Mouse (Mus musculus): ENCODE results near the gene Enpp6. TPM values are rescaled to one million over a fixed set of nuclear protein-coding genes. Genes with fewer than 3 reads are reported as not detected.

Gene Enpp6
- polyA plus RNA-seq, 1 experiment, result not detected

- TF ChIP-seq POLR2AphosphoS2 (IDR thresholded peaks at IDR 0.05; ENCODE audit: insufficient read length, low read depth) (no peak), MAX (IDR thresholded peaks at IDR 0.05; ENCODE audit: low read depth) (no peak), TCF12 (IDR thresholded peaks at IDR 0.05; ENCODE audit: insufficient read depth, poor library complexity, severe bottlenecking) (no peak), TCF3 (IDR thresholded peaks at IDR 0.05; ENCODE audit: insufficient read length, low read depth) (no peak), USF1 (IDR thresholded peaks at IDR 0.05; ENCODE audit: low read depth) (no peak), CEBPB (IDR thresholded peaks at IDR 0.05; ENCODE audit: insufficient read depth, poor library complexity, severe bottlenecking) (no peak), MYOG (IDR thresholded peaks at IDR 0.05; ENCODE audit: control insufficient read depth in 1 of 3, insufficient read depth in 1 of 3, insufficient read length in 2 of 3, low read depth in 2 of 3) (no peak), E2F4 (IDR thresholded peaks at IDR 0.05; ENCODE audit: insufficient read depth) (no peak), POLR2A (IDR thresholded peaks at IDR 0.05; ENCODE audit: insufficient read length, low read depth) (no peak), REST (IDR thresholded peaks at IDR 0.05; ENCODE audit: insufficient read depth, insufficient read length) (no peak), MYOD1 (IDR thresholded peaks at IDR 0.05; ENCODE audit: control insufficient read depth in 1 of 3, insufficient read length in 2 of 3, low read depth in 2 of 3) (no peak), SRF (IDR thresholded peaks at IDR 0.05; ENCODE audit: control insufficient read depth, insufficient read length, low read depth) (no peak)
- Histone ChIP-seq H3ac (ENCODE audit: control insufficient read depth, insufficient read length) (no peak overlapping the region), H3K4me2 (ENCODE audit: low read depth) (no peak overlapping the region), H3K79me2 (ENCODE audit: control insufficient read depth, insufficient read depth) (no peaks in the 10 kb centered on the region), H3K4me3 (no peak overlapping the region), H3K36me3 (ENCODE audit: control insufficient read depth, insufficient read depth) (no peaks in the 10 kb centered on the region), H3K27me3 (ENCODE audit: control insufficient read depth, insufficient read depth, insufficient read length) (no peaks in the 10 kb centered on the region)
Measured at GRCm38 (mm10) chr8:47075941-47076555, 89.4 kb downstream of the Enpp6 start.

GRCm38 (mm10) chr8:47080037-47080436 is 93.3 kb downstream of the Enpp6 start:
- H3K27me3 ChIP-seq (ENCODE audit: control insufficient read depth, insufficient read depth, insufficient read length), result no peaks in the 10 kb centered on the region
- TF ChIP-seq TCF12 (IDR thresholded peaks at IDR 0.05; ENCODE audit: insufficient read depth, poor library complexity, severe bottlenecking) (no peak), POLR2AphosphoS2 (IDR thresholded peaks at IDR 0.05; ENCODE audit: insufficient read length, low read depth) (no peak), CEBPB (IDR thresholded peaks at IDR 0.05; ENCODE audit: insufficient read depth, poor library complexity, severe bottlenecking) (no peak), MAX (IDR thresholded peaks at IDR 0.05; ENCODE audit: low read depth) (no peak), POLR2A (IDR thresholded peaks at IDR 0.05; ENCODE audit: insufficient read length, low read depth) (no peak)
- no peak overlapping the region for H3ac ChIP-seq (ENCODE audit: control insufficient read depth, insufficient read length)
- no peak overlapping the region for H3K4me3 ChIP-seq
- H3K4me2 ChIP-seq (ENCODE audit: low read depth), result no peak overlapping the region
- no peaks in the 10 kb centered on the region for H3K79me2 ChIP-seq (ENCODE audit: control insufficient read depth, insufficient read depth)
- H3K36me3 ChIP-seq (ENCODE audit: control insufficient read depth, insufficient read depth), result no peaks in the 10 kb centered on the region

- Histone ChIP-seq H3K36me3 (ENCODE audit: control insufficient read depth, insufficient read depth) (no peaks in the 10 kb centered on the region), H3K27me3 (ENCODE audit: control insufficient read depth, insufficient read depth, insufficient read length) (no peaks in the 10 kb centered on the region), H3K4me3 (no peak overlapping the region), H3ac (ENCODE audit: control insufficient read depth, insufficient read length) (no peak overlapping the region), H3K4me2 (ENCODE audit: low read depth) (peak overlapping the region; percentile 65), H3K79me2 (ENCODE audit: control insufficient read depth, insufficient read depth) (no peaks in the 10 kb centered on the region)
- TF ChIP-seq TCF12 (IDR thresholded peaks at IDR 0.05; ENCODE audit: insufficient read depth, poor library complexity, severe bottlenecking) (no peak), MAX (IDR thresholded peaks at IDR 0.05; ENCODE audit: low read depth) (no peak), MYOG (IDR thresholded peaks at IDR 0.05; ENCODE audit: control insufficient read depth in 1 of 3, insufficient read depth in 1 of 3, insufficient read length in 2 of 3, low read depth in 2 of 3) (no peak), TCF3 (IDR thresholded peaks at IDR 0.05; ENCODE audit: insufficient read length, low read depth) (no peak), POLR2A (IDR thresholded peaks at IDR 0.05; ENCODE audit: insufficient read length, low read depth) (no peak), MYOD1 (IDR thresholded peaks at IDR 0.05; ENCODE audit: control insufficient read depth in 1 of 3, insufficient read length in 2 of 3, low read depth in 2 of 3) (no peak), POLR2AphosphoS2 (IDR thresholded peaks at IDR 0.05; ENCODE audit: insufficient read length, low read depth) (no peak), SRF (IDR thresholded peaks at IDR 0.05; ENCODE audit: control insufficient read depth, insufficient read length, low read depth) (no peak), CEBPB (IDR thresholded peaks at IDR 0.05; ENCODE audit: insufficient read depth, poor library complexity, severe bottlenecking) (no peak), E2F4 (IDR thresholded peaks at IDR 0.05; ENCODE audit: insufficient read depth) (no peak)
Measured at GRCm38 (mm10) chr8:47082201-47083027, 95.7 kb downstream of the Enpp6 start.

- Histone ChIP-seq H3K79me2 (ENCODE audit: control insufficient read depth, insufficient read depth) (no peaks in the 10 kb centered on the region), H3K4me2 (ENCODE audit: low read depth) (no peak overlapping the region)
- TF ChIP-seq POLR2A (IDR thresholded peaks at IDR 0.05; ENCODE audit: insufficient read length, low read depth), result no peak
- TF ChIP-seq MYOG (IDR thresholded peaks at IDR 0.05; ENCODE audit: control insufficient read depth in 1 of 3, insufficient read depth in 1 of 3, insufficient read length in 2 of 3, low read depth in 2 of 3), result no peak
- no peak for TF ChIP-seq E2F4 (IDR thresholded peaks at IDR 0.05; ENCODE audit: insufficient read depth)
- TF ChIP-seq TCF12 (IDR thresholded peaks at IDR 0.05; ENCODE audit: insufficient read depth, poor library complexity, severe bottlenecking), result no peak
- TF ChIP-seq USF1 (IDR thresholded peaks at IDR 0.05; ENCODE audit: low read depth), result no peak
- TF ChIP-seq POLR2AphosphoS2 (IDR thresholded peaks at IDR 0.05; ENCODE audit: insufficient read length, low read depth), result no peak
- TF ChIP-seq CEBPB (IDR thresholded peaks at IDR 0.05; ENCODE audit: insufficient read depth, poor library complexity, severe bottlenecking), result no peak
- no peak for TF ChIP-seq REST (IDR thresholded peaks at IDR 0.05; ENCODE audit: insufficient read depth, insufficient read length)
- TF ChIP-seq SRF (IDR thresholded peaks at IDR 0.05; ENCODE audit: control insufficient read depth, insufficient read length, low read depth), result no peak
- TF ChIP-seq MYOD1 (IDR thresholded peaks at IDR 0.05; ENCODE audit: control insufficient read depth in 1 of 3, insufficient read length in 2 of 3, low read depth in 2 of 3), result no peak
- no peak for TF ChIP-seq MAX (IDR thresholded peaks at IDR 0.05; ENCODE audit: low read depth)
- TF ChIP-seq TCF3 (IDR thresholded peaks at IDR 0.05; ENCODE audit: insufficient read length, low read depth), result no peak
Measured at GRCm38 (mm10) chr8:47090021-47090420, 103.3 kb downstream of the Enpp6 start.

More at GRCm38 (mm10) chr8:47090021-47090420, 103.3 kb downstream of the Enpp6 start:
- Histone ChIP-seq H3K36me3 (ENCODE audit: control insufficient read depth, insufficient read depth) (no peaks in the 10 kb centered on the region), H3K4me3 (no peak overlapping the region), H3ac (ENCODE audit: control insufficient read depth, insufficient read length) (no peak overlapping the region), H3K27me3 (ENCODE audit: control insufficient read depth, insufficient read depth, insufficient read length) (no peaks in the 10 kb centered on the region)

Measured in myocyte (in vitro differentiated cells).